Mouse (Mus musculus) Patski (cell line): ENCODE data around the gene Gpr55. TPM values are rescaled to one million over a fixed set of nuclear protein-coding genes. Genes with fewer than 3 reads are reported as not detected.

Experiments used
- ATAC-seq: fragments of 100-300 bp; one replicate; pipeline ENCODE4 v1.8.0; 2021
- CTCF ChIA-PET: fragments of 350-600 bp; sonication (Branson Sonifier 250); formaldehyde crosslinking; loops from one replicate; lab custom pipeline; 2022; ENCODE audit warnings: inconsistent platforms; lab: Charles Lee
- POLR2A ChIA-PET: fragments of 350-600 bp; sonication (Branson Sonifier 250); formaldehyde crosslinking; loops from one replicate; lab custom pipeline; 2022; ENCODE audit warnings: antibody characterized with exemption, inconsistent platforms; lab: Charles Lee
- DNase-seq: peaks from one replicate; pipeline ENCODE4 v3.0.0-alpha.2; 2011; ENCODE audit warnings: low read depth, low spot score
- H3K27me3 ChIP-seq: fragments of 371-371 bp; one replicate; pipeline ENCODE4 v1.5.1; 2021
- CTCF ChIP-seq: fragments of 100-300 bp; IDR thresholded peaks from one replicate; pipeline ENCODE4 v1.5.1; 2021
- in situ Hi-C: fragments of 300-500 bp; cut with MboI; formaldehyde crosslinking; loops from 3 replicates; pipeline ENCODE4 v1.11.1; 2018; ENCODE audit warnings: low pct_unique_long_range_greater_than_20kb, mixed read lengths
- polyA plus RNA-seq: library from polyadenylated mRNA; unstranded; gene quantifications from one replicate; pipeline ENCODE4 v1.2.3, GENCODE M21; 2021

Gpr55 gene
- polyA plus RNA-seq, 1 experiment from 2014 or later, result not detected

DNA sequence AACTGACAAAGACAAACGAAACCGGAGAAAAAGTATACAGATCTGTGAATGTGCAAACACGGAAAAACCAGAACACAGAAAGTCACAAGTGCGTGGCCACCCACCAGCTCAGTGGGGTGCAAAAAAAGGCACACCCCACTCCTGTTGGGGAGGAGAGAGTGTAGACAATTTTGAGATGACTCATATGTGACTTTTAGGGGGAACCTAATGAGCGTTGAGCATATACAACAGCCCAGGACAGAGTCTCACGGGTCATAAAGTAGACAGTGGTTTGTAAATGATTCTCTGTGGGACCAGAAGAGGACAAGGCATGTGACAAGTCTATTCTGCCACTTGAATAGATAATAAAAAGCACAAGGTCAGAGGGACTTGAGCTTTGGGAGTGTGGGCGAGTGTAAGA, 27.6 kb downstream of the Gpr55 start:
- peak; percentile 10 for DNase-seq
- ChIA-PET CTCF (interaction anchor here (0.8 to 1.1 kb wide), 2 partner anchors 74 to 80 kb away, joined by 3 to 5 read pairs; no protein-coding TSS in a partner anchor), POLR2A (no interaction called here)
- in situ Hi-C loops, result loop anchor here (5.0 to 10.0 kb wide), 2 partner anchors 74 to 78 kb away; no protein-coding TSS in a partner anchor
- TF ChIP-seq CTCF, result no peak
- H3K27me3 ChIP-seq, result no peaks in the 10 kb centered on the region
- ATAC-seq, result peak; percentile 56

DNA sequence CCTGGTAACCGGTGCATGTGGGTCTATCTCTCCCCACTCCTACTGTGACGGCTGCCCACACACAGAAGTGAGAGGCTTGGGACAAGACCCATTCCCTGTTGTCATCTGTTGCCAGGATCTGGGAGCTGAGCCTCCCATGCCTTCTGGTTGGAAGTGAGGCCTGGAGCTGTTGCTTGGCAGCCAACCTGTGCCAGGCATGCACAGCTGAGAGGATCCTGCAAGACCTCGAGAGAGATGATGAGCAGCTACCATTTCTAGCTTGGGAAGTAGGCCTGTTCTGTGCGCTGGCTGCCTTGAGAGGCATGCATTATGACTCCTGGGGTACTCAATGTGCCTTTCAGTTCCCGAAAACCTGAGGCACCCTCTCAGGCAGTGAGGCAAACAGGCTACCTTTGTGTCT, 29.6 kb downstream of the Gpr55 start:
- POLR2A ChIA-PET, result no interaction called here
- no peaks in the 10 kb centered on the region for H3K27me3 ChIP-seq
- ATAC-seq (no peak), DNase-seq (no peak)
- no peak for TF ChIP-seq CTCF
- in situ Hi-C loops, result loop anchor here (5.0 to 10.0 kb wide), 2 partner anchors 76 kb away; no protein-coding TSS in a partner anchor
- CTCF ChIA-PET, result no interaction called here

DNA sequence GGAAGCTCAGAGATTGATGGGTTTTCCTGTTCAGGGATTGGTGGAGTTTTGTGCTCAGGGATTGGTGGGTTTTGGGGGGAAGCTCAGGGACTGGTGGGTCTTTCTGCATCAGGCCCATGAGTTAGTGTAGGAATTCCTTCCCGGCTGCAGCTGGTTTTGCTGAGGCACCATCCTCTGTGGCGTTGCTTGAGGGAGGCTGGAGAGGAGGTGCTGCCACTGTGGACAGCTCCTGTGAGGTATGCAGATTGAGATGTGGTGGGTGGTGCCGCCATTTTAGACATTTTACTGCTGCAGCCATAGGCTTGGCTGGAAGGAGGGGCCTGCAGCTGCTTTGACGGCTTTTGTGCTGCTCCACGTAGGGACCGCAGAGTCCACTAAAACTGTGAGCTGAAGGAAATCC, 31.4 kb downstream of the Gpr55 start:
- no peak for TF ChIP-seq CTCF
- DNase-seq (no peak), ATAC-seq (no peak)
- in situ Hi-C loops, result no loop called here
- H3K27me3 ChIP-seq, result no peaks in the 10 kb centered on the region
- CTCF ChIA-PET, result interaction anchor here (1.2 kb wide), 1 partner anchor 78 kb away, joined by 6 read pairs; no protein-coding TSS in a partner anchor
- POLR2A ChIA-PET, result no interaction called here

- no peak for TF ChIP-seq CTCF
- ATAC-seq (peak; percentile 24), DNase-seq (no peak)
- POLR2A ChIA-PET, result interaction anchor here (0.6 kb wide), 1 partner anchor 68 kb away, joined by 3 read pairs; no protein-coding TSS in a partner anchor
- H3K27me3 ChIP-seq, result no peaks in the 10 kb centered on the region
- in situ Hi-C loops, result no loop called here
- CTCF ChIA-PET, result interaction anchor here (1.0 to 1.2 kb wide), 2 partner anchors 10 to 78 kb away, joined by 3 to 6 read pairs; no protein-coding TSS in a partner anchor
These were observed 32.1 kb downstream of the Gpr55 start for GRCm38 (mm10) chr1:85928688-85929065.

DNA sequence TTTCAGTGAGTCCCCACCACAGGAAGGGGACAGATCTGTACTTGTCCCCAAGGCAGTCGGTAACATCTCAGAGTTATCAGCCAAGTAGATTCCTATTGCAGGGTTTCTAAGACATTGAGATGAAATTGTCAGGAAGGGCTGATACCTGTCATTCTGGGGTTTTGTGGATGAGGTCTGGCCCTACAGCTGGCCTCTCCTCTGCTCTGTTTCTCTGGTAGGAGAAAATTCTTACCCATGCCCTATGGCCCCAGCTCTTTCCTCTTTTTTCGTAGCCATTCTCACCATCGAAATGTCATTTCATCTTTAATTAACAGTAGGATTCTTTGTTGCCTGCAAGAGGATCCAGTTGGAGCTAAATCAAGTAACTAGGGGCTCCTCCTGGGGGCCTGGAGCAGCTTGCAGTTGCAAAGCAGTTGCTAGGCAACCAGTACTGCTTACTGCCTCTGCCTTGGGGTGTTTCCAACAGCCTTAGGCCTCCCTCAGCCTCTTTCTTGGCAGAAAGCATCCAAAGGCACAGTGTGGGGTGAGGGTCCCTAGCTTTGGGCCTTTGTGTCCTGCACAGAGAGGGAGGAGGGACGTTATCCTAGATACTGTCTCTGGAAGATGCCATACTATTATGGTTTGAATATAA, 32.6 kb downstream of the Gpr55 start, which contains the start of gene 4933407L21Rik:
TSS of gene 4933407L21Rik (plus strand) at position 427 of the 631 bp plus-strand sequence.
- no peak for TF ChIP-seq CTCF
- DNase-seq (no peak), ATAC-seq (no peak)
- no peaks in the 10 kb centered on the region for H3K27me3 ChIP-seq
- in situ Hi-C loops, result no loop called here
- CTCF ChIA-PET, result interaction anchor here (1.0 to 1.2 kb wide), 2 partner anchors 10 to 79 kb away, joined by 3 to 6 read pairs; no protein-coding TSS in a partner anchor
- POLR2A ChIA-PET, result interaction anchor here (0.6 kb wide), 1 partner anchor 68 kb away, joined by 3 read pairs; no protein-coding TSS in a partner anchor

- H3K27me3 ChIP-seq, result no peaks in the 10 kb centered on the region
- no peak for ATAC-seq
- ChIA-PET CTCF (no interaction called here), POLR2A (no interaction called here)
- TF ChIP-seq CTCF, result no peak
- no peak for DNase-seq
- in situ Hi-C loops, result no loop called here
These were observed 35.6 kb downstream of the Gpr55 start for GRCm38 (mm10) chr1:85925183-85925582.

DNA sequence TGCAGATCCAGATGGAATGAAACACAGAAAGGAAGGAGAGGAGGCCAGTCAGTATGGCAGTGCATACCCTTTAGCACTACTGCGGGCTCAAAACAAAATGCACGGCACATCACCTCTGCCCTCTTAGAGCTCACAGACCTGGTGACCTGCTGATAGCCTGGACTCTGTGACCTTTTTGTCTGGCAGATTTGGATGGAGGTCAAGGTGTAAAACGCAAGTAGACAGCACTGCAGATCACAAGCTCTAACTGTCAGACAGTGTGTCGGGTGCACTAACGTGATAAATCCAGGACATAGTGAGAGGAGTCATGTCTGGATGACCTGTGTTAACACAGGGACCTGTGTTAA, 38.0 kb downstream of the Gpr55 start:
- ATAC-seq (no peak), DNase-seq (no peak)
- ChIA-PET CTCF (no interaction called here), POLR2A (no interaction called here)
- in situ Hi-C loops, result no loop called here
- no peaks in the 10 kb centered on the region for H3K27me3 ChIP-seq
- TF ChIP-seq CTCF, result no peak

DNA sequence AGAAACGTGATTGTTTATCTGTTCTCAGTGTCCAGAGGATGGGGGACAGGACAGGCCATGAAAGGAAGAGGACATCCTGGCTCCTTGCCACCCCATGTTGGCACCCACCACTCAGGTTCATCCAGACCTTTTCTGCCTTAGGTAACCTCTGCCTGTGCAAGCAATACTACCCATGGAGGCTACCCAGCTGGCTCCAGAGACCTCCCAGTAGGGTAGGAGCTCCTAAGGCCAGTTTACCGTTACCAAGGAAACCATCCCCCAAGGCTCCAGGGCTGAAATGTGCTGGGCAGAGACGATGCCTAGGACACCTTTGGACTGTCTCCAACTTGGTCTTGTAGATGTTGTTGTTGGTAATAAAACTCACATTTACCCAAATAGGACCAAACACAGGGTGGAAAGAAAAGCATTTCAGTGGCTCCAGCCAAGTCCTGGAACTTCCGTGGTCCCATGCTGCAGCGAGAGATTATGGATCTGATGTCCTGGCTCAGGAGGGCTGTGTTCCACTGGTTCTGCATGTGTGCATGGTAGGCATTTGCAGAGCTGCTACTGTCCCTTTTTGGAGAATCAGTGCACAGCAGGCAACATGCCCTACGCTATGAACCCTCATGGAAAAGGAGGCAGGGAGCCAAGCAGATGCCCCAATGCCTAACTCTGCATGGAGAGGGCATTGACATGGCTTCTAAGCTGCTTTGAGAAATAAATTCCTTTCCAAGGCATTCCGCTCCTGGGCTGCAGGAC, 38.5 kb downstream of the Gpr55 start:
- CTCF ChIA-PET, result no interaction called here
- in situ Hi-C loops, result no loop called here
- ATAC-seq, result no peak
- H3K27me3 ChIP-seq, result no peaks in the 10 kb centered on the region
- POLR2A ChIA-PET, result no interaction called here
- TF ChIP-seq CTCF, result no peak
- DNase-seq, result no peak

- ATAC-seq (no peak), DNase-seq (no peak)
- no peaks in the 10 kb centered on the region for H3K27me3 ChIP-seq
- in situ Hi-C loops, result no loop called here
- no peak for TF ChIP-seq CTCF
- POLR2A ChIA-PET, result no interaction called here
- CTCF ChIA-PET, result no interaction called here
These were observed 39.1 kb downstream of the Gpr55 start for GRCm38 (mm10) chr1:85921725-85922124.

- no peak for DNase-seq
- in situ Hi-C loops, result no loop called here
- CTCF ChIA-PET, result no interaction called here
- no peaks in the 10 kb centered on the region for H3K27me3 ChIP-seq
- no peak for ATAC-seq
- no peak for TF ChIP-seq CTCF
- POLR2A ChIA-PET, result no interaction called here
These were observed 41.2 kb downstream of the Gpr55 start for GRCm38 (mm10) chr1:85919621-85920020.

- DNase-seq (no peak), ATAC-seq (no peak)
- in situ Hi-C loops, result no loop called here
- CTCF ChIA-PET, result no interaction called here
- TF ChIP-seq CTCF, result no peak
- no peaks in the 10 kb centered on the region for H3K27me3 ChIP-seq
- POLR2A ChIA-PET, result no interaction called here
These were observed 43.9 kb downstream of the Gpr55 start for GRCm38 (mm10) chr1:85916830-85917450.
